Comparison of ENCODE assay signal across 8 mouse cellular contexts in genomic region chr9:31030532-31031413, GRCm38 (mm10). TPM values are rescaled to one million over a fixed set of nuclear protein-coding genes. Genes with fewer than 3 reads are reported as not detected.
A peak's percentile ranks its signal among the peaks of the same experiment; 100 is the strongest.
DNase-seq lines count a peak whose midpoint lies in the region; ATAC-seq and TF ChIP-seq lines count a peak whose summit lies in the region.

Zbtb44 (plus strand) TSS chr9:31030644.

- H3K4me2 ChIP-seq in forebrain, embryonic 11.5 days (ENCODE audit: low read depth, low read length, severe bottlenecking) = peak within 1 kb of the TSS; percentile 74

- DNase-seq in cerebellum, postnatal 14 days = no peak
- no peak for DNase-seq in forebrain, embryonic 11.5 days (ENCODE audit: low spot score)
- no peak for DNase-seq in heart, postnatal 25 days (ENCODE audit: low spot score)
- peak; percentile 34 for DNase-seq in left cerebral cortex, adult 11 months (ENCODE audit: low spot score)
- DNase-seq in skeletal muscle tissue, adult 2 months (ENCODE audit: low read depth, low spot score) = peak; percentile 28

- H3K27me3 ChIP-seq in forebrain, embryonic 11.5 days (ENCODE audit: control insufficient read depth, insufficient read depth, low read length) = no peaks in the 10 kb centered on the region

- TF ChIP-seq CTCF in bone marrow, adult 2 months (IDR thresholded peaks at IDR 0.05; ENCODE audit: control insufficient read depth, insufficient read depth, low read length) = no peak

- peak within 1 kb of the TSS; percentile 86 for H3K4me3 ChIP-seq in bone marrow, adult 2 months (replicated peaks; ENCODE audit: control insufficient read depth, low read depth, low read length)
- peak within 1 kb of the TSS; percentile 83 for H3K4me3 ChIP-seq in forebrain, embryonic 11.5 days (ENCODE audit: low read depth, low read length)
- H3K4me3 ChIP-seq in macrophage (ENCODE audit: inconsistent target) = peak within 1 kb of the TSS; percentile 82

- H3K79me2 ChIP-seq in macrophage (ENCODE audit: inconsistent target) = peaks cover 49% of the 10 kb centered on the region

- H3K36me3 ChIP-seq in forebrain, embryonic 11.5 days (ENCODE audit: control insufficient read depth, insufficient read depth, low read length) = no peaks in the 10 kb centered on the region
- 0 out of 2 replicates have a peak, but pooled peaks cover 3% of the 10 kb centered on the region for H3K36me3 ChIP-seq in macrophage (ENCODE audit: inconsistent target)

- H3K9ac ChIP-seq in forebrain, embryonic 11.5 days (ENCODE audit: low read length) = peak within 1 kb of the TSS; percentile 90

- intact Hi-C loops in heart, postnatal 25 days (cut with DNase I) = no loop called here

- no peaks in the 10 kb centered on the region; the same call in 1 of the 2 replicates for H3K4me1 ChIP-seq in bone marrow, adult 2 months (ENCODE audit: control insufficient read depth, insufficient read depth, low read length)
- peaks cover 2% of the 10 kb centered on the region; the same call in 1 of the 2 replicates for H3K4me1 ChIP-seq in forebrain, embryonic 11.5 days (replicated peaks; ENCODE audit: control insufficient read depth, insufficient read depth, low read length)

- under 1% methylated on average over 68 of the region's 79 CpGs for WGBS in bone marrow, adult 2 months
- WGBS in forebrain, embryonic 11.5 days = under 1% methylated on average over 54 of the region's 79 CpGs
- WGBS in macrophage (ENCODE audit: missing documents) = under 1% methylated on average over 57 of the region's 79 CpGs

- peak within 1 kb of the TSS; percentile 98 for H3K27ac ChIP-seq in bone marrow, adult 2 months (ENCODE audit: control insufficient read depth, insufficient read depth, low read depth, low read length, poor library complexity)
- H3K27ac ChIP-seq in forebrain, embryonic 11.5 days (ENCODE audit: low read depth, low read length) = peak within 1 kb of the TSS; percentile 97
- H3K27ac ChIP-seq in macrophage = peak within 1 kb of the TSS; percentile 73

- ATAC-seq in cerebellum, adult (ENCODE audit: insufficient number of reproducible peaks, low FRiP score, low TSS enrichment) = peak; percentile 85
- ATAC-seq in forebrain, embryonic 11.5 days (replicated peaks; ENCODE audit: low FRiP score) = peak; percentile 91

- no peaks in the 10 kb centered on the region for H3K9me3 ChIP-seq in forebrain, embryonic 11.5 days (ENCODE audit: control insufficient read depth, low read length)

- no peak for TF ChIP-seq POLR2A in bone marrow, adult 2 months (IDR thresholded peaks at IDR 0.05; ENCODE audit: borderline replicate concordance, control insufficient read depth, low read depth, low read length)

RNA-seq across cellular contexts. Expression of gene Zbtb44, which starts in this region (rescaled TPM):
- 8.1 and 9.3 TPM in 2 replicates for polyA plus RNA-seq in bone marrow, adult 2 months (2011; ENCODE audit: insufficient read depth, insufficient read length, low replicate concordance, missing spikeins)
- 5.8 and 6.8 TPM in 2 replicates for polyA plus RNA-seq in forebrain, embryonic 11.5 days (2014; fragmentation: Nextera tagmentation; extraction: Ambion mirVana)
- 10 to 100 TPM; 28.3 to 35.8 TPM for total RNA-seq in heart, postnatal 25 days (2021)
- total RNA-seq in macrophage (2018; cell fraction: chromatin; rRNA removed) = 10 to 100 TPM in 20 of 26 experiments, 1 to 10 TPM in 6; 3.0 to 46.6 (median 21.4) TPM
- 10 to 100 TPM in 23 of 26 experiments, 1 to 10 TPM in 3; 7.4 to 19.5 (median 14.0) TPM for total RNA-seq in macrophage (2018; cell fraction: cytosol; rRNA removed)
- 10 to 100 TPM in 20 of 26 experiments, 1 to 10 TPM in 6; 7.0 to 46.7 (median 16.3) TPM for total RNA-seq in macrophage (2018; cell fraction: nucleus; rRNA removed)
- 7.1 to 8.1 TPM (median 7.4 TPM) in 3 replicates for polyA plus RNA-seq in macrophage (2018)

Comparison
In these comparisons a context has a peak if more than half of its experiments do, and no peak if none do; other contexts are left out.
1. DNase-seq: peak in left cerebral cortex, adult 11 months (single experiment) and skeletal muscle tissue, adult 2 months (single experiment); none in cerebellum, postnatal 14 days (0 of 2), forebrain, embryonic 11.5 days (single experiment) and heart, postnatal 25 days (single experiment).
2. Peak in every context shown above with its lines, with median percentiles within 50 percentile points of each other: H3K27ac ChIP-seq and H3K4me3 ChIP-seq.